Mouse (Mus musculus) kidney, adult 2 months (tissue): ENCODE results near the gene Gpnmb. TPM values are rescaled to one million over a fixed set of nuclear protein-coding genes. Genes with fewer than 3 reads are reported as not detected.

ENCODE experiments used
- DNase-seq: peaks from one replicate; pipeline ENCODE4 v3.0.0; 2021
- H3K27ac ChIP-seq: fragments of 200-500 bp; 2 replicates; pipeline ENCODE4 v1.5.1; 2012; ENCODE audit warnings: low read depth, low read length, control low read depth, inconsistent platforms; ENCODE audit not compliant: insufficient read depth
- H3K27me3 ChIP-seq: fragments of 200-500 bp; replicated peaks from 2 replicates; pipeline ENCODE4 v1.6.1; 2012; ENCODE audit warnings: mild to moderate bottlenecking, moderate library complexity, low read length, inconsistent platforms; ENCODE audit not compliant: control insufficient read depth, insufficient read depth
- H3K36me3 ChIP-seq: fragments of 200-500 bp; 2 replicates; pipeline ENCODE4 v1.6.1; 2012; ENCODE audit warnings: mild to moderate bottlenecking, moderate library complexity, low read length, inconsistent platforms; ENCODE audit not compliant: control insufficient read depth, insufficient read depth
- H3K4me1 ChIP-seq: fragments of 200-500 bp; 2 replicates; pipeline ENCODE4 v1.6.1; 2011; ENCODE audit warnings: low read length; ENCODE audit not compliant: control insufficient read depth, insufficient read depth
- H3K4me3 ChIP-seq: fragments of 200-500 bp; 2 replicates; pipeline ENCODE4 v1.5.1; 2011; ENCODE audit warnings: mild to moderate bottlenecking, low read depth, low read length, control low read depth; ENCODE audit not compliant: insufficient read depth
- CTCF ChIP-seq: fragments of 200-500 bp; conservative IDR thresholded peaks from 2 replicates; pipeline ENCODE4 v1.5.1; 2011; ENCODE audit warnings: low read depth, mild to moderate bottlenecking, control low read depth, low read length, moderate library complexity, mixed read lengths; ENCODE audit not compliant: insufficient read depth, insufficient read length
- POLR2A ChIP-seq: fragments of 200-500 bp; IDR thresholded peaks from one replicate; pipeline ENCODE4 v1.6.1; 2011; ENCODE audit warnings: low read depth, low read length, control low read depth
- WGBS: fragments of 180-500 bp; shearing (Covaris S2); methylation state at CpG from one replicate; pipeline ENCODE4 v1.1.7; 2018; 5-methylcytosine and 5-hydroxymethylcytosine counted together
- polyA plus RNA-seq: library from polyadenylated mRNA; depleted of rRNA; stranded (reverse); fragments of >200 nt; gene quantifications from 2 replicates; pipeline ENCODE4 v1.2.3, GENCODE M21; 2012

Gpnmb gene
- polyA plus RNA-seq, 1 experiment = 1.2 TPM

DNA sequence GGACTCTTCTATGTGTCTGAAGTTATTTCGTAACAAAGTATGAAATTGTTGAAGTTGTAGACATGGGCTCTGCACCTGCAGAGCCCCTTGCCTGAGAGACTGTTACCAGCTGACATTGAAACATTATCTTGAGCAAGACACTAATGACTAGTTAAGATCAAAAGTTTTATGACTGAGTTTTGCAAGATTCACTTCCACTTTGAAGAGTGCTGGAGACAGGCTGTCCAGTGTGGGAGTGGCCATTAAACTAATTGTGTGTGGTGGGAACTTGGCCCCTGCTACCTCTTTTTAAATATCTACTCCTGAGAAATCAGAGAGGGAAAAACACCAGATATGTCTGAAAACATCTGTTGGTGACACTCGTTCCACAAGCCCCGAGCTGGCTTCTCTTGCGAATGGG, 5.1 kb upstream of the Gpnmb start:
- no peak for DNase-seq
- no peak overlapping the region for H3K27ac ChIP-seq
- H3K27me3 ChIP-seq = no peaks in the 10 kb centered on the region
- H3K4me1 ChIP-seq = no peaks in the 10 kb centered on the region
- H3K4me3 ChIP-seq = no peak overlapping the region
- TF ChIP-seq CTCF (no peak), POLR2A (no peak)
- no peaks in the 10 kb centered on the region for H3K36me3 ChIP-seq
- WGBS = 52% methylated on average over 4 of the region's 4 CpGs

DNA sequence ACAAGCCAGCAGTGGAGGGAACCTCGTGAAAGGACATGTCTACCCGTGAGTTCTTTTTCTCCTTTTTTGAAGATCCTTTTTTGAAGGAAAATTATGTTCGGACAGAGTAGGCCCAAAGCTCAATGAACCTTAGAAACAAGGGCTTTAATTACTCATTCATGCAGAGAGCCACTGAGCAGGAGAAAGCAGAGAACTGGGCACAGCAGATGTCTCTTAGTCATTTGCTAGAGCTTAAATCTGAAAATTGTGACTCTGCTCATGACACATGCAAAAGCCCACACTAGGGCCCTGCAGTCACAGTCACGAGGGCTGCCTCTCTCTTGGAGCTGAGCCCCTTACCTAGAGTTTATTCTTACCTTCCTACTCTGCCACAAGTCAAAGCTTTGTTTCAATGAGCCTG, 3.6 kb upstream of the Gpnmb start:
- 60% methylated on average over 4 of the region's 4 CpGs for WGBS
- Histone ChIP-seq H3K27me3 (no peaks in the 10 kb centered on the region), H3K4me1 (no peaks in the 10 kb centered on the region), H3K4me3 (no peak overlapping the region), H3K27ac (no peak overlapping the region), H3K36me3 (no peaks in the 10 kb centered on the region)
- no peak for DNase-seq
- TF ChIP-seq POLR2A (no peak), CTCF (no peak)

GRCm38 (mm10) chr6:49037268-49037662, 919 bp downstream of the Gpnmb start:
- WGBS = 73% methylated on average over 12 of the region's 12 CpGs
- Histone ChIP-seq H3K4me3 (no peak overlapping the region), H3K36me3 (no peaks in the 10 kb centered on the region), H3K27ac (no peak overlapping the region), H3K27me3 (no peaks in the 10 kb centered on the region), H3K4me1 (no peaks in the 10 kb centered on the region)
- DNase-seq = no peak
- no peak for TF ChIP-seq POLR2A
- no peak for TF ChIP-seq CTCF

DNA sequence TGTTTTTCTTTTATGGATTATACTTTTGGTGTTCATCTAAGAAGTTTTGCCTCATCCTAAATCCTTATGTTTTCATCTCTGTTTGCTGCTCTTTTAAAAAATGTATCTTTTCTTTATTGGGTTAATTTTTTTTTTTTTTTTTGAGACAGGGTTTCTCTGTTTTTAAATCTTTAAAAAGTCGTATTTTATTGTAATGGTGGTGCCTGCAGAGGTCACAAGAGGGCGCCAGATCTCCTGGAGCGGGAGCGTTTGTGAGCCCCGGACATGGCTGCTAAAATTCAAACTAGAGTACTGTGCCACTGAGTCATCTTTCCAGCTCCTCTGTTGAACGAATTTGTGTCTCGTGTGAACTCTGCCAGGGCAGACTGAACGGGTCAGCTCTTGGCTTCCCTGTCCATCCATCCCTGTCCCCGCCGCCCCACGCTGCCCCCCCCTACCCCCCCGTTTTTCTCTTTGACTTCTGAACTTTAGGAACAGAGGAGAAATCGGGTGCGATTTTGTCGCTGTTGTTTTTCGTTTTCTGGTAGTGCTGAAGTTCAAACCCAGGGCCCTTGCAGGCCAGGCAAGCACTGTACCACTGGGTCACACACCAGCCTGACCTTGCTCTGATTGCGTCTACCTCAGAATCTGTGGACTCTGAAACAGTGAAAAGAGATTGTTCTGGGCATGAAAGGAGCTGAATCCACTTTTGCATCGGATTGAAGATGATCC, 3.3 kb downstream of the Gpnmb start:
- H3K4me3 ChIP-seq = peak overlapping the region; percentile 21; the same call in 1 of the 2 replicates
- peak; percentile 69 for TF ChIP-seq CTCF
- TF ChIP-seq POLR2A = no peak
- no peaks in the 10 kb centered on the region for H3K27me3 ChIP-seq
- DNase-seq = peak; percentile 49
- 9% methylated on average over 18 of the region's 18 CpGs for WGBS
- no peaks in the 10 kb centered on the region for H3K36me3 ChIP-seq
- H3K27ac ChIP-seq = no peak overlapping the region
- H3K4me1 ChIP-seq = no peaks in the 10 kb centered on the region

- TF ChIP-seq CTCF (no peak), POLR2A (no peak)
- 64% methylated on average over 6 of the region's 6 CpGs for WGBS
- no peak overlapping the region for H3K27ac ChIP-seq
Observed at GRCm38 (mm10) chr6:49046502-49046901, 10.2 kb downstream of the Gpnmb start.

DNA sequence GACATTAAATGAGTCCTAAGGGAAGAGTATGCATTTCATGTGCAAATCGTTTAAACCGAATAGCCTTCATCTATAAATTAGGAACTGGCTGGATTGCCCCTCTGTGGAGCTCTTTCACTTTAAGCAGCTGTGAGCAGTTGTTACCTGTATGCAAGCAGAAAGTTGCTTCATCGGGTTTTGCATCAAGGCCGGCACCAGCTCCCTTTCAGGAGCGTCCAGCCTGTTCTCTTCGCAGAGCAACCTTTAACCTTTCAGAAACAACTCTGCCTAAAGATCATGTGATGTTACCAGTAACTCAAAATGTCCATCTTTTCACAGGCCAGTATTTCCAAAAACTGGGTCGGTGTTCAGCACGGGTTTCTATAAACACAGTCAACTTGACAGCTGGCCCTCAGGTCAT, 10.6 kb downstream of the Gpnmb start:
- Histone ChIP-seq H3K4me1 (no peaks in the 10 kb centered on the region), H3K27me3 (no peaks in the 10 kb centered on the region), H3K27ac (no peak overlapping the region), H3K36me3 (no peaks in the 10 kb centered on the region), H3K4me3 (no peak overlapping the region)
- TF ChIP-seq CTCF = no peak
- no peak for TF ChIP-seq POLR2A
- WGBS = 65% methylated on average over 8 of the region's 8 CpGs
- no peak for DNase-seq

More at GRCm38 (mm10) chr6:49046502-49046901, 10.2 kb downstream of the Gpnmb start:
- Histone ChIP-seq H3K4me1 (no peaks in the 10 kb centered on the region), H3K4me3 (no peak overlapping the region), H3K36me3 (no peaks in the 10 kb centered on the region), H3K27me3 (no peaks in the 10 kb centered on the region)
- DNase-seq = no peak

DNA sequence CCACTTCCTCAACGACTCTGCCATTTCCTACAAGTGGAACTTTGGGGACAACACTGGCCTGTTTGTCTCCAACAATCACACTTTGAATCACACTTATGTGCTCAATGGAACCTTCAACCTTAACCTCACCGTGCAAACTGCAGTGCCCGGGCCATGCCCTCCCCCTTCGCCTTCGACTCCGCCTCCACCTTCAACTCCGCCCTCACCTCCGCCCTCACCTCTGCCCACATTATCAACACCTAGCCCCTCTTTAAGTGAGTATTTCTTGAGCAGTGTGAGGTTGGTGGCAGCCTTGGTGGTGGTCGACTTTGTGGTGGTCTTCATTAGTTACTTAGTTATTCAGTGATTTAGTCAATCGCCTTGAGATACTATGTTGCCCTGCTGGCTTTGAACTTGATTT, 11.5 kb downstream of the Gpnmb start:
- no peak for DNase-seq
- TF ChIP-seq CTCF (no peak), POLR2A (no peak)
- Histone ChIP-seq H3K27ac (no peak overlapping the region), H3K36me3 (no peaks in the 10 kb centered on the region), H3K27me3 (no peaks in the 10 kb centered on the region), H3K4me3 (no peak overlapping the region), H3K4me1 (no peaks in the 10 kb centered on the region)
- WGBS = 68% methylated on average over 10 of the region's 10 CpGs

GRCm38 (mm10) chr6:49048395-49048794, 12.0 kb downstream of the Gpnmb start:
- 89% methylated on average over 10 of the region's 10 CpGs for WGBS
- TF ChIP-seq POLR2A = no peak
- no peak for TF ChIP-seq CTCF
- H3K36me3 ChIP-seq = no peaks in the 10 kb centered on the region
- DNase-seq = no peak
- H3K27ac ChIP-seq = no peak overlapping the region
- H3K27me3 ChIP-seq = no peaks in the 10 kb centered on the region
- no peaks in the 10 kb centered on the region for H3K4me1 ChIP-seq
- H3K4me3 ChIP-seq = no peak overlapping the region
